Mouse (Mus musculus) frontal cortex, postnatal 36 days (tissue): ENCODE measurements around the gene Rpl13.

Experiments
- DNase-seq, 2 experiments: peaks; one replicate each; pipeline ENCODE4 v3.0.0; 2022; ENCODE audit warnings: low spot score in 2 of 2

Rpl13 gene

DNA sequence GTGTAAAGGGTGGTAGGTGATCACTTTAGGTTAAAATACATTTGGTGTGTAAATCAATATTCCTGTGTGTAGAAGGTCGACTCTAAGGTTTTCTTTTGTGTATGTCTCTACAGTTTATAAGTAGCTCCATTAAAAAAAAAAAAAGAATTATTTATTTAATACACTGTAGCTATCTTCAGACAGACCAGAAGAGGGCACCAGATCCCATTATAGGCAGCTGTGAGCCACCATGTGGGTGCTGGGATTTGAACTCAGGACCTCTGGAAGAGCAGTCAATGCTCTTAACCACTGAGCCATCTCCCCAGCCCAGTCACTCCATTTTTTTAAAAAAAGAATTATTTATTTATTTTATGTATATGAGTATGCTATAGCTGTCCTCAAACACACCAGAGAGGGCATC is 5.9 kb downstream of the Rpl13 start:
- no peak for DNase-seq

DNA sequence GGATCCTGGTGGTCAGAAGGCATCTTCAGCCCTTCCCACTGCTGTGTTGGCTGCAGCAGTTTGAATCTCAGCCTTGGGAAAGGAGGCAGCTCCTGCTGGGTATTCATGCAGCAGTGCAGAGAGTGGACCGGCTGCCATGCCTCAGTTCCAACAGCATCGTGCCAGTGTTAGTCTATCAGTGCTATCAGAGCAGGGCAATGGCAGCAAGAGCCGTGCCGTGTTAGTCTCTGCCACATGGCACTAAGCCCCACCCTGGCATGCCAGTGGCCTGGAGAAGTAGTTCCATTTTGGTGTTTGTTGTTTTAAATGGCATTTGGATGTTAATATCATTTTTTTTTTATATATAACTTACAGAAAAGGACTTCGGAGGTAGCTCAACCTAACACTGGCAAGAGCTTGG is 6.8 kb downstream of the Rpl13 start:
- no peak for DNase-seq

DNA sequence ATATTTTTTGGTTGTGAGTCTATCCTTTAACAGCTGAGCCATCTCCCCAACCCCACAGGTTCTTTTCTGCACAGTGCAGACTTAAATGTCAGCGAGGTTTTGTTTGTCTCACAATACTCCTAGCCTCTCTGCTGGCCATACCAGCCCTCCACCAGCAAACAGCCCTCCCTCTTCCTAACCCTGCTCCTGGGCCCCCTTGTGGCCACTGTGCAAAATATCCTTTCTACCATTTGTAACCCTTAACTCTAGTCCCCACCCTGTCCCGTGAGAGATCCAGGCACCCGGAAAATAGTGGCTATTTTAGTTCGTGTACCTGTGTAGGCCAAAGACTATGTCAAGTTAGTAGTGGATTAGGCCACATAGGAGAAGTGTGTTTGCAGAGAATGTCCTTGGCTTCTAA is 8.5 kb downstream of the Rpl13 start:
- no peak for DNase-seq

DNA sequence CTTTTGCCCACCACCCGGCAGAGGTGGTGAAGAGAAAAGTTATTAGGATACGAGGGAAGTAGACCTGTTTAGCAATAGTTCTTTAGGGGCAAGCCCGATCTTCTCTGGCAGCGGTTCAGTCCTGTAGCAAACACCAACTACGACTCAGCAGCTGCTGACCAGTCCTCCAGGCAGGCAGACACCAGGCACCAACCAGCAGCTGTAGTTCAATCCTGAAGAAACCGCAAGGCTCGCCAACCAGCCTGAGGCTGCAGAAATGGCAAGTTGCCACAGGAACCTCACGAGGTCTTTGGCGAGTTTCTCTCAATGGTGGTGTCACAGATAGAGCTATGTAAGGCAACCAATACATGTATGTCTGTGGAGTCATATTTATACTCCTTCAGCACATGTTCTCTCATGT is 10.7 kb downstream of the Rpl13 start:
- no peak for DNase-seq

DNA sequence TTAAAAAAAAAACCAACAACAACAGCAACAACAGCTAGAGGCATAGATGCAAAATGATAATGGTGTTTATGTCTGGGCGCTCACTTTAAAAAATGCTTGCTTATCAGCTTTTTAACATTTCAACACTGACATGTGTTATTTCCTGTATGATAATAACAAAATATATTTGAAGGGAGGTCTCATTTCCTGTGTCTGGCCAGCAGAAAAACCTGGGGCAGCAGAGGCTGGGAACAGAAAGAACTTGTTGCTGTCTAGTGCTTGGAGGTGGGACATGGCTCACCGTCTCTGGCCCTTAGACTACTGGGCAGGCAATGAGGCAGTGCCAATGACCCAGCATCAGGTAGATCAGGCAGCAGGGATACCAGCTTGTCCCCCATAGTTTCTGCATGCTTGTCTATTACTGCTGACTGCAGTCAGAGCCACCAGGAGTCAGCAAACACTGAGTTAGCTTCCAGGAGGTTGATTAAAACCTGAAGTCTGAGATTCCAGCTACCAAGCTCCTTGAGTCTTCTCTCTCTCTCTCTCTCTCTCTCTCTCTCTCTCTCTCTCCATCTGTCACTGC is 11.8 kb downstream of the Rpl13 start:
- no peak for DNase-seq

DNA sequence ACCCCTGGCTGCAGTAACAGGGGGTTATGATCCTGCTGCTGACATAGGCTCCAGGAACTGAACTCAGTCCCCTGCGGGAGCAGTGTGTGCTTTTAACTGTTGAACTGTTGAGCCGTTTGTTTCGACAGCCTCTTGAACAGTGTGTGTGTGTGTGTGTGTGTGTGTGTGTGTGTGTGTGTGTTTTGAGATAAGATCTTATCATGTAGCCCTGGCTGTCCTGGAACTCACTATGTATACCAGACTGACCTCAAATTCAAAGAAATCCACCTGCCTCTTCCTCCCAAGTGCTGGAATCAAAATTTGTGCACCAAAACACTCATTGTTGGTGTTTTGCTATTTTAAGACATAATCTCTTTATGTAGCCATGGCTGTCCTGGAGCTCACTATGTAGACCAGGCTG is 12.5 kb downstream of the Rpl13 start:
- no peak for DNase-seq

DNA sequence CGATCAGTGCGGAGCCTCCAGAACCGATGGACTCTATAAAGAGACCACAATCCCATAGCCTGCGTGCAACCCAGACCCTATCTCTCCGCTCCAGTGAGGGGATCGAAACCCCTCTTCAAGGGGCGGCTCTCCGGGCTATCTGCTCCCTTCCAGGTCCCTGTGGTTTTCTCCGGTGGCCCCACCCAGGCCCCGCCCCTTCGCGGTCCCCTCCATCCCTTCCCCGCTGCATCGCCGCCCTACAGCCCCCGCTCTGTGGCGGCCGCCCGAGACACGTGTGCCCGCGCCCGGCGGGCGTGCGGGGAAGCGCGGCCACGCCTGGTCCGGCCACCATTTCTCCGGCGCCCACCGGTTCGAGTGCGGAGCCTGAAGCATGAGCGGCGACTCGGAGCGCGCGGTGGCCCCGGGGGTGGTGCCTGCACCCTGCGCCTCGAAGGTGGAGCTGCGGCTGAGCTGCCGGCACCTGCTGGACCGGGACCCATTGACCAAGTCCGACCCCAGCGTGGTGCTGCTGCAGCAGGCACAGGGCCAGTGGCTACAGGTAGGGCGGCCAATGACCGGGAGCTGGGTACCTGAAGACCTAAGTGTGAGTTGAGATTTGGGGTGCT is 15.1 kb downstream of the Rpl13 start, which contains the start of gene Cpne7:
Gene Cpne7, plus strand, starts transcription at position 248 of the 605 bp plus-strand sequence.
- no peak for DNase-seq

DNA sequence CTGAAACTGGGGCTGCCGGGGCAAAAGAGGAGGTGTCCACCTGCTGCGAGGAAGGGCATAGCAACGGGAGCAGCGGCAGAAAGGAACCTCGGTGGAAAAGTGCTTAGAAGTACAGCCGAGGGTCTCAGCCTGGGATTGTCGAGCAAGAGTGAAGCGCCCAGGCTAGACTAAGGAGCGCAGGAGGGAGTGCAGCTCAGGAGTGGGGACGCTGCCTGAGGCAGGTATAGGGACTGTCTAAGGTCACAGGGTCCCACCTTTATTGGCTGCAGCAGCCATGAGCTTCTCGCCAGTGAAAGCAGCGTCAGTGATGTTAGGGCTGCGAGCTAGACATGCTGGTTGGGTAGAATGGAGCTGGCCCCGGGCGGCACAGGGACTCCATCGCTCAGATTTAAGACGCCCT is 15.6 kb downstream of the Rpl13 start:
- no peak for DNase-seq

DNA sequence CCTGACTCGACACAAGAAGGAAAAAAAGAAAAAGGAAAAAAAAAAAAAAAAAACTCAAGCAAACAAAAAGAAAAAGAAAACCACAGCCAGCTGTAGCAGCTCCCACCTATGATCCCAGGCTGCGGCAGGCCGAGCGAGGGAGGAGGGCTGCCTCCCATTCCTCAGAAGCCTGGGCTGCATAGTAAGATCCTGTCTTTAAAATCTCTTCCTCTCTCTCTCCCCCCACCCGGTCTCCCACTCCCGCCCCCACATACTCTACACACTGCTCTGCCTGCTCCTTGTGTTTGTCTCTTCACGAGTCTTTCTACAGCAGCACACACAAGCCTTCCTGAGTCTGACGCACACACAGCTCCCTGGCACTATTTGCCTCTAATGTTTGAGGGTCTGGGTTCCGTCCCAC is 19.9 kb downstream of the Rpl13 start:
- no peak for DNase-seq

DNA sequence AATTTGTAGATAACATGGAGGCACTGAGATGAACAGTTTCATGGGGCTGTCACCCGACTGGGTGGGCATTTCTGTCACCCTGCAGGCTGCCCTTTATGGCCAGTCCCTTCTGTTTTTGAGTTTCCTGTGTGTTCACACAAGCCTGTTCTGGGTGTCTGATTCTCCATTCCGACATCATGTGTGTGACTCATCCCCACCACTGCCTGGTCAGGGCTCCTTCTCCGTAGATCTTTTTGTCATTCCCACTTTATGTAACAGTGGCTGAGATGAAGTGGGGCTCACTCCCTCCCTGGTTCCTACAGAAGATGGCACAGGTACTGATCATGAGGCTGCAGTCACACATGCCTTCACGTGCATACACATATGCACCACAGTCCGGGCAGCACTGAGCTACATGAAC is 20.5 kb downstream of the Rpl13 start:
- no peak for DNase-seq

DNA sequence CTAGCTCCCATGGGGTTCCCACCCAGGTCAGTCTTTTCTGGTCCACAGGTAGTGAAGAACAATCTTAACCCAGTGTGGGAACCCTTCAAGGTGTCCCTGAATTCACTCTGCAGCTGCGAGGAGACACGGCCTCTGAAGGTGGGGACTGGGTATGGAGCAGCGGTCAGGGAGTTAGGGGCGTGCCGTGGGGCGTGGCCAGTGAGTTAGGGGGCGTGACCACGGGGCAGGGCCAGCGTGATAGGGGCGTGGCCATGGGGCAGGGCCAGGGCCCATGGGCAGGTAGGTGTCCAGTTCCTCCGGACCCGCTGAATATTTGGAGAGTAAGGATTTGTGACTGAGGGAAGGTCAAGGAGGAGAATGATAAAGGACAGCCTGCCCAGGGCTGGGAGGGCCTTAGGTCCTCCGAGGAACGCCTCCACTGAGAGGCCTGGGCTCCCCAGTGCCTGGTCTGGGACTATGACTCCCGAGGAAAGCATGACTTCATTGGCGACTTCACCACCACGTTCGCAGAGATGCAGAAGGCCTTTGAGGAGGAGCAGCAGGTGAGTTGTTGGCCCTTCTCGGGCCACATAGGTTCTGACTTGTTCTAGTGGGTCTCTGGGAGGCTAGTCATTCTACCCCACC is 24.2 kb downstream of the Rpl13 start:
- DNase-seq, result no peak

DNA sequence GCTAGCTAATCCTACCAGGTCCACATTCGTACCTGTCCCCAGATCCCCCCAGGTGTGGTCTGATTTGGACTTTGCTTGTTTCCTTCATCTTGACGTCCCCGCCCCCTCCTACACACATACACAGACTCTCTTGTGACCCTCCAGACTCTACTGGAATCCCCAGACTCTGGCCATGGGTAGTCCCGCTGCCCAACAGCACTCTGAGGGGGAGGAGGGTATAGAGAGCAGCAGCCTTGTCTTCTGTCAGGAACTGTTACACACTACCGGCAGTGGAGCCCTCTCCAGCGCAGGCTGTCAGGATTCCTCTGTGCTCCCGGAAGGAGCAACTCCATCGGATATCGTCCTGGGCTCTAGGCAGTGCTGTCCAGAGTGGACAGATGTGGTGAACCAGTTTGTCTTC is 28.9 kb downstream of the Rpl13 start:
- DNase-seq, result no peak

DNA sequence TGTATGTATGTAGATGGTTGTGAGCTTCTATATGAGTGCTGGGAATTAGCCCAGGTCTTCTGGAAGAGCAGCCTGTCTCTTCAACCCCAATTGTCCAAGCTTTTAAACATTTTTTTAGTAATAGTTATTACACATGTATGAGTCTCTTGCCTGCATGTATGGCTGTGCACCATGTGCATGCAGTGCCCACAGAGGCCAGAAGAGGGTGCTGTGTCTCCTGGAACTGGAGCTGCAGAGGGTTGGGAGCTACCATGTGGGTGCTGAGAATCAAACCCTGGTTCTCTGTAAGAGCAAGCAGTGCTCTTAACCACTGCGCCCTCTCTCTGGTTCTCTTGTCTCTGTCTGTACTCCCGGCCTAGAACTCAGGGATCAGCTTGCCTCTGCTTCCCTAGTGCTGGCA is 30.8 kb downstream of the Rpl13 start:
- no peak for DNase-seq

DNA sequence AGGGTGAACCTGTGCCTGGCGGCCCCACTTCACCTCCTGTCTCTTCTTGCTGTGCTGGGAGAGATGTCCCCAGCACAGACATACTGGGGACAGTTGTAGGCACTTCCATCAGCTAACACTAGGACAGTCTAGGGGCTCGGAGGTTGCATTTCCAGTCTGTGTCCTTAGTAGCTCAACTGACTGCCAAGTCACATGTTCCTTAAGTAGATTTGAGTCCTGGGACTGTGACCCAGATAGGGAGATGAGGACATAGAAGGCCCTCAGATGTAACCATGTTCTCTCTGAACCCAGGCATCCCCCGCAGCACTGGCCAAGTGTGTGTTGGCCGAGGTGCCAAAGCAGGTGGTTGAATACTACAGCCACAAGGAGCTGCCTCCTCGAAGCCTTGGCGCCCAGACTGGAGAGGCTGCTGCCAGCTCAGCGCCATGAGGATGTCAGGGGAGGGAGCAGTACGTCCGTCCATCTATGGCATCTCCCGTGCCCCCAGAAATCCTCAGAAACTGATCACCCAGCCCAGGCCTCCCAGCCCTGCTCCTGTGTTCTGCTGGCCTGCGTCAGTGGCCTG is 32.1 kb downstream of the Rpl13 start:
- no peak for DNase-seq

DNA sequence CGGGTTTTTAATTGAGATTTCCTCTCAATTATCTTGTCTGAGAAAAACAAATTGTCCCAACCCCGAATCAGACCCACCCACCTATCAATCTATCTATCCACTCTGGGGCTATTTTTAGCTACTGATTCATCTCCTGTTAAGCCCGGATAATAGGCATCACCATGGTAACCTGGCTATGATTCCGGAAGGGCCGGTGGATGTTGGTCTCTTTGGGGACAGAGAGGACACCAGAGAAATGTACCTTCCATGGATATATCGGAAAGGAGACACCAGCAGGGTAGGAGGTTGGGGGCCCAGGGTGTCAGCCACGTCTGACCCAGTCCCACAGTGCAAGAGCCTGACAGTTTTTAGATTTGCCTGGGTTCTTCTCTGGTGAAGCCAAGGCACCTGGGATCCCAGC is 33.3 kb downstream of the Rpl13 start:
- DNase-seq, result peak in 1 of 2 experiments; percentile 23

DNA sequence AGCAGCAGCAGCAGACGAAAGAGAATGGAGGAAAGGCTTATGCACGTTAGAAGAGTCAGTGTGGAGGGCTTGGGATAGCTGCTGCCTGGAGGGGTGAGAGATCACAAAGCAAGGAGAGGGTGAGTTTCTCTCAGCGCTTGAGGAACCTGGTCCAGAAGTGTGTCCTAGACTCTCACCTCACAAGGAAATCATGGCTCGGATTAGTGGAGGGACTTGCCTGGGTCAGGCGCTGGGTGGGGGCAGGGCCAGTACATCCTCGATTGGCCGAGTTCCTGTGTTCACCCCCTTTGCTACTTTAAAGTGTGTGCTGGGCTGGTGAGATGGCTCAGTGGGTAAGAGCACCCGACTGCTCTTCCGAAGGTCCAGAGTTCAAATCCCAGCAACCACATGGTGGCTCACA is 33.7 kb downstream of the Rpl13 start:
- no peak for DNase-seq

DNA sequence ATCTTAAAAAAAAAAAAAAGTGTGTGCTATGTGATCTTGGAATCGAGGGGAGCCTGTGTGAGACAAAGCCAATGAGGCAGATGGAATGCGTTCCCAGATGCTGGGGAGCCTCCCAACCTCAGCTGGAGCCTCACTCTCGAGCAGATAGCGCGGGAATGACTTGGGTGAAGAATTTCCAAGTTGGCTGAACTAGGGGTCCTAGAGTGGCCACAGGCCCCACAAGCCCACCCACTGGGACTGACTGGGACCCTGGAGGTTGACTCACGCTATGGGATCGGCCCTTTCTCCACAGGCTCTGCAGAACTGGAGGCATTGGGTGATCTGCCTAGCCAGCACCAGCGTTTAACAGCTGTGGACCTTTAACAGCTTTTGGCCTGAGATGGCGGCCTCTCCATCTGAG is 34.1 kb downstream of the Rpl13 start:
- DNase-seq, result no peak

DNA sequence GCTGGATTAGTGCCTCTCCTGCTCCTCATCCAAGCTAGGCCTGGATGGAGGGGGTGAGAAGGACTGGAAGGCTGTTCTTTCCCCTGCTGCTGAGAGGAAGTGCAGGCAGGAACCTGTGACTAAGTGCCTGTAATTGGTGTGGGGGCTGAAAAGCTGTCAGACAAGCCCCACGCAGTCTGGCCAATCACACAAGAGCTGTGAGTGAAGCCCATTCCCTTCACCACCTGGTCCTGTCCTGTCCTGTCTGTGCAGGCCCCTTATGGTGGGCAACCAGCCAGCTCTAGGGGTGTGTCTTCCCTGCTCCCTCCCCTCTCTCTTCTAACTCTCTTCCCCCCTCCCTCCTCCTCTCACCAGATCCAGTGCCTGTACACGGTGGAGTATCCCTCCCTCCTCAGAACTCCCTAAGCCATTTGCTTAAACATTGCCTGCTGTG is 35.5 kb downstream of the Rpl13 start:
- peak; percentile 43 to 67 for DNase-seq

DNA sequence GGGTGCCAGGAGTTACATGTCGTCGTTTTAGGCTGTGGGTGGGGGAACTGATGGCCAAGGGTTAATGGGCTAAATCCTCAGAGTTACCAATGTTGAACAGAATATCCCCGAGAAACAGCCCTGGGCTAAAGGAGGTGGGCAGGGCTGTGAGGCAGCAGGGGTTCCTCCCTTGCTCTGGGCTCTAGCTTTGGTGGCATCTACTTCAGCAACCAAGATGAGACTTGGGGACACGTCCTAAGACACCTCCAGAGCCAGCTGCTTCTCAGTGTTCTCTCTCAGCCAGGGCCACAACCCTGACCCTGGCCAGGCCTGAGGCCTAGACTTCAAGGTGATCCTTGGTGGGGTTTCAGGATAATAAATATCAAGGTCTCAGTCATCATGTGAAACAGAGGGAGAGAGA is 36.6 kb downstream of the Rpl13 start:
- DNase-seq, result no peak

DNA sequence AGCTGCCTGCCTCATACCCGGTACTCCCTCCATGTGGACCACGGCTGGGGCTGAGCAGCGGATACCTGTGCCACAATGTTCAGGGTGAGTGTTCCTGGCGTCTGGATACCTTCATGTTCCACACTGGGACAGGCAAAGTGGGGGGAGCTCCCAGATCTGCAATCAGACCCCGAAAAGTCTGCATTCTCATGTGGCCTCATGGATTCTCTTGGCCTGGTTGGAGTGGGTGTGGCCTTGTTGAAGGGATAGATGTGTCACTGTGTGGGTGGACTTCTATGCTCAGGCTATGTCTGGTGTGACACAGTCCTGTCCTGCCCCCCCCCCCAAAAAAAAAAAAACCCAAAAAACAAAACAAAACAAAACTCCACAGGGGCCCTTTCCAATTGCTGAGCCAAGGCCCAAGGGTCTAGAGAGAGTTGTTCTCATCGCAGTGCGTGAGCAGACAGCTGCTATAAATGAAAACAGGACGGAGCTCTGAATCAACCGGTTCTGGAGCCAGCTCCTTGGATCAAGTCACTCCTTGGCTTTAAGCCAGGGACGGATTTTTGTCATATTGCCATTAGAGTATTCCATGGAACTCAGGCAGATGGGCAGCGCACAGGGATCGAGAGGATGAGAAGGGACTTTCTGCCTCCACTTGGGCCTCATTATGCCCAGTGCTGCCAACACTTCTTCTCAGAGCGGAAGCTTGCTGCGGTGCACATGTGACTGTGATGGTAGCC is 39.8 kb downstream of the Rpl13 start:
- peak; percentile 65 to 78 for DNase-seq

DNA sequence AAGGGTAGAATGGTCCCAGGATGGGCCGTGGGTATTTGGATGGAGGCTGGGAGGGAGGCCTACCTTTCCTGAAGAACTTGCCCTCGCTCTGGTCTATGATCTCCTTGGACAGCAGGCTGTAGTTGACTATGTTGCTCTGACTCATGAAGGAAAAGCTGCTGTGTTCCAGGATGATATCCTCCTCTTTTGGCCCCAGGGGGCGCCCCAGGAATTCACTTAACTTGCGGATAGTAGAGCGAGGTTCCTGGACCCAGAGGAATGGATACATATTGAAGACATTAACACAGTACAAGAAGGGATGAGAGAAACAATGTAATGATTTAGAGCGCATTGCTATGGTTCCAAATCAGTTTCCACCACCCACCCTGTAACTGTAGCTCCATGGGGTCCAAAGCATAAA is 43.1 kb downstream of the Rpl13 start:
- no peak for DNase-seq

DNA sequence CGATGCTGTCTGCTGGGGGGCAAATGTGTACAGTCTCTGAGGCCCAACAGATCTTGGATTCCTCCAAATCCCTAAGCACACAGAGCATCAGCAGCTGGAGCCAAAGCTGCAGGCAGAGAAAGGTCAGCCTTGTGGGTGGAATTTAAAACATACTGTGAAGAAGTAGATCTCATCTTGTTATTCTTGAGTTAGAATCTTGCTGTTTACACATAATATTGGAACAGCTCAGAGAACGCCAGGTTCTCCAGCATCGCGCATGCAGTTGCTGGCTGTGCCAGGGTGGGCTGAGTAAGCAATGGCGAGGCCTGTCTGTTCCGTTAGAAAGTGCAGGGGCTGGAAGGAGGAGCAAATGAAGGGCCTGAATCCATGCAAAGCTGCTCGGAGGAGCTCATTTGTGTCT is 44.2 kb downstream of the Rpl13 start:
- DNase-seq, result peak; percentile 11 to 30

DNA sequence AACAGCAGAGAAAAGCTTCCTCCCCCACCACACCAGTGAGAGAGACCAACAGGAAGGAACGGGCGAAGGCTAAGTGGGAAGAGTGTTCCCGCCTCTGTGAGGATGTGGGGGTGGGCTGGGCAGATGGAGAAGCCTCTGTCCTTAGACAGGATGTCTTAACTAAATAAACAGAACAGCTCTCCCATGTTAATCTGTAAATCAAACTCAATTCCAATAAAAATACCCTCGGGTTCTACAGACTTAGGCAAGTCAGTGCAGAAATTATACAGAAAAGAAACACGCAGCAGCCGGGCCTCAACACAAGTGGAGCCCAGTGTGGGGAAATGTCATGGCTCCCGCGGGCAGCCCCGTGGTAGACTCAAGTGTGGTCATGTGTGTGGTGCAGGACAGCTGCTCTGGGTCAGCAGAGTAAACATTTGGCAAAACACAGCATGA is 48.6 kb downstream of the Rpl13 start:
- DNase-seq, result peak; percentile 17 to 55
